In genomic region chr15:98614551-98614950, GRCm38 (mm10) we compare ENCODE assay signal across 11 mouse cellular contexts. TPM values are rescaled to one million over a fixed set of nuclear protein-coding genes. Genes with fewer than 3 reads are reported as not detected.
DNase-seq lines count a peak whose midpoint lies in the region; TF ChIP-seq lines count a peak whose summit lies in the region.
"Had no signal": no experiment of that assay in that cellular context is flagged by ENCODE, and none has a peak within 500 bp of the region (broad histone marks: within the 10 kb centered on the region; RNA-seq: fewer than 3 reads in every experiment).

No protein-coding gene starts in this region.

- H3K27ac ChIP-seq in heart, embryonic 10.5 days, result peak overlapping the region; percentile 62

- H3K9me3 ChIP-seq in heart, embryonic 10.5 days, result no peaks in the 10 kb centered on the region
- no peaks in the 10 kb centered on the region; the same call in 1 of the 2 replicates for H3K9me3 ChIP-seq in E14TG2a.4 (ENCODE audit: low read length)

- peaks cover 29% of the 10 kb centered on the region for H3K4me1 ChIP-seq in heart, embryonic 10.5 days
- H3K4me1 ChIP-seq in E14TG2a.4 (replicated peaks; ENCODE audit: low read depth, low read length), result peaks cover 30% of the 10 kb centered on the region

- intact Hi-C loops in heart, postnatal 36 days (cut with DNase I), result no loop called here

- H3K36me3 ChIP-seq in heart, embryonic 10.5 days, result no peaks in the 10 kb centered on the region
- no peaks in the 10 kb centered on the region for H3K36me3 ChIP-seq in E14TG2a.4 (ENCODE audit: insufficient read depth, low read length)

- no peak for DNase-seq in heart, embryonic 10.5 days (ENCODE audit: low spot score)
- no peak for DNase-seq in heart, postnatal 36 days
- peak; percentile 77 to 89 for DNase-seq in cerebellum, postnatal 25 days
- peak; percentile 86 to 87 for DNase-seq in kidney, postnatal 25 days
- no peak for DNase-seq in retina, postnatal 1 day
- DNase-seq in frontal cortex, adult 2 months (ENCODE audit: extremely low spot score in 1 of 2, low spot score in 1 of 2), result no peak
- DNase-seq in layer of hippocampus, postnatal 14 days (ENCODE audit: low spot score in 2 of 2), result no peak
- DNase-seq: thymus, adult 18-20 months had no signal

- WGBS in heart, embryonic 10.5 days, result 62% methylated on average over 9 of the region's 9 CpGs

- 0 out of 2 replicates have a peak, but pooled peaks cover 4% of the 10 kb centered on the region for H3K27me3 ChIP-seq in heart, embryonic 10.5 days (ENCODE audit: insufficient read depth, poor library complexity, severe bottlenecking)
- peaks cover 74% of the 10 kb centered on the region for H3K27me3 ChIP-seq in E14TG2a.4 (ENCODE audit: insufficient read depth, low read length)

- no peak overlapping the region for H3K4me3 ChIP-seq in heart, embryonic 10.5 days
- peak overlapping the region; percentile 4; the same call in 1 of the 2 replicates for H3K4me3 ChIP-seq in E14TG2a.4 (replicated peaks; ENCODE audit: low read length)

- no peak for TF ChIP-seq CTCF in E14TG2a.4 (conservative IDR thresholded peaks at IDR 0.05; ENCODE audit: low read length)

RNA-seq across cellular contexts. Expression of gene Adcy6, which starts 4.7 kb away (rescaled TPM):
- 25.5 and 33.5 TPM in 2 replicates for polyA plus RNA-seq in heart, embryonic 10.5 days (2016; fragmentation: Nextera tagmentation; extraction: Ambion mirVana)
- total RNA-seq in heart, postnatal 36 days (2021), result 100 to 1,000 TPM; 207 TPM
- polyA plus RNA-seq in frontal cortex, adult 2 months (2012; rRNA removed), result 40.3 and 45.6 TPM in 2 replicates
- total RNA-seq in layer of hippocampus, postnatal 14 days (2021), result 10 to 100 TPM; 45.1 to 45.3 TPM

RNA-seq across cellular contexts. Expression of gene Cacnb3, which starts 16.1 kb away (rescaled TPM):
- 9.9 and 23.3 TPM in 2 replicates for polyA plus RNA-seq in heart, embryonic 10.5 days (2016; fragmentation: Nextera tagmentation; extraction: Ambion mirVana)
- 1 to 10 TPM; 3.3 to 4.0 TPM for total RNA-seq in heart, postnatal 36 days (2021)
- 377 and 417 TPM in 2 replicates for polyA plus RNA-seq in frontal cortex, adult 2 months (2012; rRNA removed)
- total RNA-seq in layer of hippocampus, postnatal 14 days (2021), result 100 to 1,000 TPM; 159 to 168 TPM

RNA-seq across cellular contexts. Expression of gene 4930415O20Rik, which starts 43.7 kb away (rescaled TPM):
- 0.43 TPM in 1 of 2 replicates, not detected in the other for polyA plus RNA-seq in heart, embryonic 10.5 days (2016; fragmentation: Nextera tagmentation; extraction: Ambion mirVana)
- 1 to 10 TPM; 1.6 TPM for total RNA-seq in heart, postnatal 36 days (2021)
- 0.34 TPM in 1 of 2 replicates, not detected in the other for polyA plus RNA-seq in frontal cortex, adult 2 months (2012; rRNA removed)
- total RNA-seq in layer of hippocampus, postnatal 14 days (2021), result not detected
- total RNA-seq: ES-E14 had no signal
- polyA plus RNA-seq: liver, embryonic 16.5 days had no signal

RNA-seq across cellular contexts. Expression of gene Ccnt1, which starts 43.8 kb away (rescaled TPM):
- polyA plus RNA-seq in heart, embryonic 10.5 days (2016; fragmentation: Nextera tagmentation; extraction: Ambion mirVana), result 42.8 and 53.0 TPM in 2 replicates
- total RNA-seq in heart, postnatal 36 days (2021), result 10 to 100 TPM; 27.6 to 32.1 TPM
- polyA plus RNA-seq in frontal cortex, adult 2 months (2012; rRNA removed), result 18.8 and 21.1 TPM in 2 replicates
- total RNA-seq in layer of hippocampus, postnatal 14 days (2021), result 10 to 100 TPM; 43.9 to 44.7 TPM

RNA-seq across cellular contexts. Expression of gene Ddx23, which starts 48.1 kb away (rescaled TPM):
- 15.6 and 17.5 TPM in 2 replicates for polyA plus RNA-seq in heart, embryonic 10.5 days (2016; fragmentation: Nextera tagmentation; extraction: Ambion mirVana)
- total RNA-seq in heart, postnatal 36 days (2021), result 10 to 100 TPM; 51.5 to 65.1 TPM
- 56.2 and 63.3 TPM in 2 replicates for polyA plus RNA-seq in frontal cortex, adult 2 months (2012; rRNA removed)
- 10 to 100 TPM; 60.3 to 70.2 TPM for total RNA-seq in layer of hippocampus, postnatal 14 days (2021)

Comparison
In these comparisons a context has a peak if more than half of its experiments do, and no peak if none do; other contexts are left out.
1. DNase-seq: peak in cerebellum, postnatal 25 days (2 of 2) and kidney, postnatal 25 days (2 of 2); none in heart, embryonic 10.5 days (single experiment), heart, postnatal 36 days (0 of 2), retina, postnatal 1 day (single experiment), frontal cortex, adult 2 months (0 of 2) and layer of hippocampus, postnatal 14 days (0 of 2).
2. RNA of gene Adcy6, which starts 4.7 kb away (total RNA-seq): 207 TPM in heart, postnatal 36 days; 45.1 to 45.3 TPM in layer of hippocampus, postnatal 14 days; every median in the first group is over 4 times any median in the second.
3. RNA of gene Cacnb3, which starts 16.1 kb away (total RNA-seq): 159 to 168 TPM in layer of hippocampus, postnatal 14 days; 3.3 to 4.0 TPM in heart, postnatal 36 days; every median in the first group is over 10 times any median in the second.